Mouse (Mus musculus) gonadal fat pad, adult 2 months (tissue): ENCODE measurements at regions not wholly inside any gene's neighbourhood (a gene's known extent, or its start where the extent isn't known, plus 50 kb on each side); places are given as distances from the start of the nearest gene placed in this dataset.

ENCODE experiments used
- DNase-seq: peaks from one replicate; pipeline ENCODE4 v3.0.0-alpha.2; 2012; ENCODE audit warnings: low read depth

GRCm38 (mm10) chr4:142570712-142571111 is 331.5 kb upstream of the Kazn start:
- DNase-seq = no peak

GRCm38 (mm10) chr4:142568556-142568955 is 329.4 kb upstream of the Kazn start:
- no peak for DNase-seq

- DNase-seq = no peak
Observed at GRCm38 (mm10) chr4:142554716-142555115, 315.5 kb upstream of the Kazn start.

GRCm38 (mm10) chr4:142545871-142546270 is 306.7 kb upstream of the Kazn start:
- DNase-seq = no peak

GRCm38 (mm10) chr4:142545187-142545586 is 306.0 kb upstream of the Kazn start:
- DNase-seq = no peak

GRCm38 (mm10) chr4:142544736-142545135 is 305.5 kb upstream of the Kazn start:
- DNase-seq = no peak

- no peak for DNase-seq
Observed at GRCm38 (mm10) chr4:142539200-142539750, 300.1 kb upstream of the Kazn start.

- DNase-seq = no peak
Observed at GRCm38 (mm10) chr4:142527080-142527479, 287.9 kb upstream of the Kazn start.

- no peak for DNase-seq
Observed at GRCm38 (mm10) chr4:142517478-142518455, 278.6 kb upstream of the Kazn start.

- no peak for DNase-seq
Observed at GRCm38 (mm10) chr4:142514751-142515150, 275.6 kb upstream of the Kazn start.

- no peak for DNase-seq
Observed at GRCm38 (mm10) chr4:142509386-142509785, 270.2 kb upstream of the Kazn start.

- no peak for DNase-seq
Observed at GRCm38 (mm10) chr4:142506383-142507211, 267.4 kb upstream of the Kazn start.

- DNase-seq = no peak
Observed at GRCm38 (mm10) chr4:142503761-142504160, 264.6 kb upstream of the Kazn start.

GRCm38 (mm10) chr4:142501177-142501576 is 262.0 kb upstream of the Kazn start:
- no peak for DNase-seq

- no peak for DNase-seq
Observed at GRCm38 (mm10) chr4:142500541-142500940, 261.3 kb upstream of the Kazn start.

- no peak for DNase-seq
Observed at GRCm38 (mm10) chr4:142496605-142497004, 257.4 kb upstream of the Kazn start.

GRCm38 (mm10) chr4:142492926-142493492 is 253.8 kb upstream of the Kazn start:
- no peak for DNase-seq

GRCm38 (mm10) chr4:142485784-142486423 is 246.7 kb upstream of the Kazn start:
- DNase-seq = no peak

GRCm38 (mm10) chr4:142475632-142476031 is 236.4 kb upstream of the Kazn start:
- no peak for DNase-seq

GRCm38 (mm10) chr4:142474626-142475025 is 235.4 kb upstream of the Kazn start:
- no peak for DNase-seq

- DNase-seq = no peak
Observed at GRCm38 (mm10) chr4:142474018-142474417, 234.8 kb upstream of the Kazn start.
